Mouse (Mus musculus): Measurements from ENCODE around the gene Uck1. TPM values are rescaled to one million over a fixed set of nuclear protein-coding genes. Genes with fewer than 3 reads are reported as not detected.

The Uck1 gene
- polyA plus RNA-seq, 1 experiment, result 65.4 TPM

DNA sequence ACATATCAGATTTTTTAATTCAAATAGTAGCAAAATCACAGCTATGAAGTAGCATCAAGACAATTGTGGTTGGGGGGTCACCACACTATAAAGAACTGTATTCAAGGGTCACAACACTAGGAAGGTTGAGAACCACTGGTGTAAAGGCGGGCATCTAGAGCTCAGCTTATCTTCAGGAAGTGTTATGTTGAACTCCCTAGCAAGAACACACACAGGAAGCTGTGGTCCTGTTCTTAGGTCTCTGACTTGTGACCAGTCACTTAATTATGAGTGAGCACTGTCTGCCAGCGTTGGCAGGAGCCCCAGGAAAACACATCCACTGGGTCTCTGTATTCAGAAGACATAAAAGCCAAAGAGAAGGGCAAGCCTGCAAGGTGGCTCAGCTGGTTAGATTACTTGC is 22.3 kb upstream of the Uck1 start:
- no peak for DNase-seq
- 54% methylated on average over 2 of the region's 2 CpGs for WGBS
- TF ChIP-seq CTCF (IDR thresholded peaks at IDR 0.05; ENCODE audit: insufficient read depth, low read length), result no peak
- TF ChIP-seq POLR2A (IDR thresholded peaks at IDR 0.05; ENCODE audit: borderline replicate concordance, extremely low read depth, low read depth, low read length), result no peak
- H3K4me3 ChIP-seq (replicated peaks; ENCODE audit: extremely low read depth, low read depth, low read length), result no peak overlapping the region
- H3K4me1 ChIP-seq (ENCODE audit: control insufficient read depth, insufficient read depth, low read length), result peaks cover 6% of the 10 kb centered on the region

DNA sequence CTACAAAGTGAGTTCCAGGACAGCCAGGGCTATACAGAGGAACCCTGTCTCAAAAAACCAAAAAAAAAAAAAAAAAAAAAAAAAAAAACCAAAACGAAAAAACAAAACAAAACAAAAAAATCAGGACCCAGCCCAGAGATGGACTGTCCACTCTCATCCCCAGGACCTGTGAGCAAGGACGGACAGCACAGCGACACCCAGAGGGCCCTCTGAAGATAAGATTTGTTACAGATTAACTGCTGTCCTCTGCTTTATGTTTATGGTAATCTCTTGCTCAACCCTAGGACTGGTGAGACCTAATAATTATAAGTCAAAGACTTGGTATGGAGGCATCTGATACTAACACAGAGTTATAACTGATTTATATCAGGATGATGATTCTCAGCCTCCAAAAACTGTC is 15.9 kb upstream of the Uck1 start:
- no peak overlapping the region for H3K4me3 ChIP-seq (replicated peaks; ENCODE audit: extremely low read depth, low read depth, low read length)
- H3K4me1 ChIP-seq (ENCODE audit: control insufficient read depth, insufficient read depth, low read length), result no peaks in the 10 kb centered on the region
- 77% methylated on average over 3 of the region's 3 CpGs for WGBS
- no peak for DNase-seq
- TF ChIP-seq CTCF (IDR thresholded peaks at IDR 0.05; ENCODE audit: insufficient read depth, low read length) (no peak), POLR2A (IDR thresholded peaks at IDR 0.05; ENCODE audit: borderline replicate concordance, extremely low read depth, low read depth, low read length) (no peak)

DNA sequence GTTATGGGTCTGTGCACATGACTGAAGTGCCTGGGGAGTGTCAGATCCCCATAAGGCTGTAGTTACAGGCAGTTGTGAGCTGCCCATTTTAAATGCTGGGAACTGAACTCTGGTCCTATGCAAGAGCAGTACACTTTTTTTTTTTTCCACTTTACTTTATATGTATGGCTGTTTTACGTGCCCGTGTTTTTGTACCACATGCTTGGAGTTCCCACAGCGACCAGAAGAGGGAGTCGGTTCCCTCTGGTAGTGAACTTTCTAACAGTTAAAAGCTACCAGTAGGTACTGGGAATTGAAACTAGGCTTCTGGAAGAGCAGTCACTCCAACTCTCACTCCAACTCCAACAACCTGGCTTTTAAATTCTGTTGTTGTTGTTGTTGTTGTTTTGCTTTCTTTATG is 676 bp upstream of the Uck1 start:
- 30% methylated on average over 4 of the region's 4 CpGs for WGBS
- DNase-seq, result no peak
- TF ChIP-seq CTCF (IDR thresholded peaks at IDR 0.05; ENCODE audit: insufficient read depth, low read length) (peak; percentile 34; the same call in 1 of the 2 replicates), POLR2A (IDR thresholded peaks at IDR 0.05; ENCODE audit: borderline replicate concordance, extremely low read depth, low read depth, low read length) (no peak)
- H3K4me1 ChIP-seq (ENCODE audit: control insufficient read depth, insufficient read depth, low read length), result no peaks in the 10 kb centered on the region; the same call in 1 of the 2 replicates
- H3K4me3 ChIP-seq (replicated peaks; ENCODE audit: extremely low read depth, low read depth, low read length), result no peak overlapping the region

DNA sequence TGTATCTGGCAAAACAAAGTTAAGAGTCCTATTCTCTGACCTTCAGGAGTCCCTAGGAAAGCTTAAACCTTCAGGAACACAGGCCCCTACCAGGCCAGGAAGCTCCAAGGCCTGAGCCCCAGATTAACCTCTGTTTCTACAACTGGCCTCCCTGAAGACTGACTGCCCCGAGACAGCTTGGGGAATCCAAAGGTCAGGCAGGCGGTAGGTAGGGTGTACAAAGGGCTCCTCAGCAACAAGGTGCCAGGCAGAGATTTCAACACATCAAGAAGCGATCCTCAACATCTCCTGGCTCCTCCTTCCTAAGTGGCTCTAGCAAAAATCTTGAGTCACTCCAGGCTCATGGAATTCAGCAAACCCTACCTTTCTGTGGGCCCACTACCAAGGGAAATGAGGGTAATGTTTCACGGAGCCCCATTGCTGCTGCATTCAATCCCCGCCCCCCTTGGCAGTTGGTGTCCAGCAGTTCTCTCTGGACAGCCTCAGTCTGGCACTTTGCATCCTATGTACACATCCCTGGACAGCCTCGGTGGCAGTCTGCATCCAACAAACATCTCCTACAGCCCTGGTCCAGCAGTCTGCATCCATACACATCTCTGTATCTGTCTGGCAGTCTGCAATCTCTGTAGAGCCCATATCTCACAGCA is 949 bp downstream of the Uck1 start:
- Histone ChIP-seq H3K4me3 (replicated peaks; ENCODE audit: extremely low read depth, low read depth, low read length) (peak overlapping the region; percentile 51), H3K4me1 (ENCODE audit: control insufficient read depth, insufficient read depth, low read length) (no peaks in the 10 kb centered on the region; the same call in 1 of the 2 replicates)
- TF ChIP-seq CTCF (IDR thresholded peaks at IDR 0.05; ENCODE audit: insufficient read depth, low read length) (no peak), POLR2A (IDR thresholded peaks at IDR 0.05; ENCODE audit: borderline replicate concordance, extremely low read depth, low read depth, low read length) (no peak)
- 42% methylated on average over 6 of the region's 6 CpGs for WGBS
- no peak for DNase-seq

DNA sequence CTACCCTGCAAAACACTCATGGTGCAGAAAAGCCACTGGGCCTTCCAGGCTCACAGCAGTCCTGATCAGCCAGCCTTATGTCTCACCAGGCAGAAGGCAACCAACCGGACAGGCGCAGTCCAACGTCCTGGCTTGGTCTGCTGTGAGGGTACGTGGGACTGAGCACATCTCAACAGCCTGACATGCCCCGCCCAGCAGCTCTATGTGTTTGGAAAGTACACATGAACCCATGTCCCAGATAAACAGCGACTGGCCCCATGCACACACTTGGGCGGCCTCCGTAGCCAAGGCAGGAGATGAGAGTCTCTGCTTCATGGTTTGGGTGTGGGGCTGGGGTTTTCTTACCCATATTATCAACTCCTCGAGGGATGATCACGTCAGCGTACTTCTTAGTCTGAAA is 3.7 kb downstream of the Uck1 start:
- Histone ChIP-seq H3K4me3 (replicated peaks; ENCODE audit: extremely low read depth, low read depth, low read length) (no peak overlapping the region), H3K4me1 (ENCODE audit: control insufficient read depth, insufficient read depth, low read length) (no peaks in the 10 kb centered on the region; the same call in 1 of the 2 replicates)
- no peak for TF ChIP-seq CTCF (IDR thresholded peaks at IDR 0.05; ENCODE audit: insufficient read depth, low read length)
- TF ChIP-seq POLR2A (IDR thresholded peaks at IDR 0.05; ENCODE audit: borderline replicate concordance, extremely low read depth, low read depth, low read length), result no peak
- 87% methylated on average over 11 of the region's 11 CpGs for WGBS
- no peak for DNase-seq

DNA sequence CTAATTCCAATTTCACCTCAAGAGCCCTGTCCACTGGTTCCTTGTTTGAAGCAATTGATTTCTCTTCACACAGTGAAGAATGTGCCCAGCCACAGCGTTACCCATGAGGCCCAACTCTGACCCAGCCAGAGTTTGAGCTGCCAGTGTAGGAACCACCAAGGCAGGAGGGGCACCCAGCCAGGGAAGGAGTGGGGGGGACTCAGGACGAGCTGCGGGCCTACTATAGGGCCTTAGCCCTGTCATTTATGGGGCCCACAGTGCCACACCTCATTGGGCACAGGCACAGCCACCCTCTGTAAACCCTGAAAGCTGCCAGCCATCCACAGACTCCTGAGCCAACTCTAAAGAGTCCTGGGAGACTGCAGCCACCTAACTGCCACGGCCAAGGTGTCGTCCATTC is 5.4 kb downstream of the Uck1 start:
- 75% methylated on average over 5 of the region's 5 CpGs for WGBS
- TF ChIP-seq POLR2A (IDR thresholded peaks at IDR 0.05; ENCODE audit: borderline replicate concordance, extremely low read depth, low read depth, low read length) (no peak), CTCF (IDR thresholded peaks at IDR 0.05; ENCODE audit: insufficient read depth, low read length) (no peak)
- Histone ChIP-seq H3K4me1 (ENCODE audit: control insufficient read depth, insufficient read depth, low read length) (no peaks in the 10 kb centered on the region; the same call in 1 of the 2 replicates), H3K4me3 (replicated peaks; ENCODE audit: extremely low read depth, low read depth, low read length) (no peak overlapping the region)
- no peak for DNase-seq

DNA sequence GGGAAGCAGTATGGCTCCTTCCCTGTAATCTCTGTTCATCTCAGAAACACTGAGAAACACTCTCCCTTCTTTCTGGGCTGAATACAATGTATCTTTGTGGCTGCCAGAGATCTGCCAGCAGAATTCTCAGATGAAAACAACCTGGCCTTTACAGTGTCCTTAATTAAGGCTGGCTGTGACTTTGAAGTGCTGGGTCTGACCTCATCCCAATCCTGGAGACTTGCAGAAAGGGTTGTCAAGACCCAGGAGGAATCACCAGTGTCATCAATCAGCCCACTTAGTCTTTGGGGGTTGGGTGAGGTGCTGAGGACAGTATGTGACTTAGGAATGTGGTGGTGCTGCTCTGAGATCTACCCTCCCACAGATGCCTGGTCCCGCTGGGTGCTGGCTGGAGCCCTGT is 6.6 kb downstream of the Uck1 start:
- no peaks in the 10 kb centered on the region for H3K4me1 ChIP-seq (ENCODE audit: control insufficient read depth, insufficient read depth, low read length)
- no peak for DNase-seq
- no peak overlapping the region for H3K4me3 ChIP-seq (replicated peaks; ENCODE audit: extremely low read depth, low read depth, low read length)
- WGBS, result 70% methylated on average over 1 of the region's 1 CpGs
- no peak for TF ChIP-seq CTCF (IDR thresholded peaks at IDR 0.05; ENCODE audit: insufficient read depth, low read length)
- TF ChIP-seq POLR2A (IDR thresholded peaks at IDR 0.05; ENCODE audit: borderline replicate concordance, extremely low read depth, low read depth, low read length), result no peak

DNA sequence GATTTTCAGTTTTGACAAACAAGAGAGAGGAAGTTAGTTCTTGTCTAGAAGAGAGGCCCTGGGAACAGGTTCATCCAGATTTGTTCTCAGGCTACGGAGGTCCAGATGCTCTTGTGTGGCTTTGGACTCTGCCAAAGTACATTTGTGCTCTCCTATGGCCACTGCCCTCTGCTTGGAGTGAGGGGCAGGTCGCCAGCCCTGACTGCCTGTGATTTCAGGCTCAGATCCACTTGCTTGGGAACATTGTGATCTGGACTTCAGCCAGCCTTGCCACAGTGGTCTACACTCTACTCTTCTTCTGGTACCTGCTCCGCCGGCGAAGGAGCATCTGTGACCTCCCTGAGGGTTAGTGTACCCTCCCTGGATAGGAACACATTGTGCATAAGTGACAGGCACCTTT is 7.3 kb downstream of the Uck1 start:
- Histone ChIP-seq H3K4me3 (replicated peaks; ENCODE audit: extremely low read depth, low read depth, low read length) (no peak overlapping the region), H3K4me1 (ENCODE audit: control insufficient read depth, insufficient read depth, low read length) (no peaks in the 10 kb centered on the region; the same call in 1 of the 2 replicates)
- WGBS, result 69% methylated on average over 5 of the region's 5 CpGs
- no peak for DNase-seq
- TF ChIP-seq POLR2A (IDR thresholded peaks at IDR 0.05; ENCODE audit: borderline replicate concordance, extremely low read depth, low read depth, low read length) (no peak), CTCF (IDR thresholded peaks at IDR 0.05; ENCODE audit: insufficient read depth, low read length) (no peak)

DNA sequence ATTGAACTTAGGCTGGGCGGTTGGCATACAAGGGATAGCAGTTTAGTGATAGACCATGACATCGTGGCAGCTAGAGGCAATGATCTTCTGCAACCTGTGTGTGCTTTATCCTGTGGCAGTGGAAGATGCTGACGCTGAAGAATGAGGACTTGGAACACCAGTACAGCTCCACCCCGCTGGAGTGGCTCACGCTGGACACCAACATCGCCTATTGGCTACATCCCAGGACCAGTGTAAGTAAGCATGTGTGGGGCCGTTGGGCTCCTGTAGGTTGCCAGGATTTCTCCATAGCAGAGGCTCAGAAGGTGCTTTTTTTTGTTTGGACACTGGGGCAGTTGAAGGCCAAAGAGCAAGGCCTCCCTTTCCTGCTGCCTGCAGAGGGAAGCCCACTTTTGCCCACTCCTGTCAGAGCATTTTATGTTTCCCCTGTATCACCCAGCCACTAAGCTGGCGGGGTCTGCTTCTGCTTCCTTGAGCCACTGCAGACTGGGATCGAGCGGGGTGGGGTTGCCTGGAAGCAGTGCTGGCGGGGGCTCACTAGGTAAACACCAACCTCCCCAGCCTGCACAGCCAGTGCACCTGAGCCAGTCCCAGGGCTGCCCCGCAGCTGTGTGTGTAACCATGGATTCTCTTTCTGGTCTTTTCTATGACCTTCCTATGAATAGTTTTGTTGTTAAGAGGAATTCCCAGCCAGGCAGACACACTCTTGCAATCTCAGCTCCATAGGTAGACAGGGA is 8.0 kb downstream of the Uck1 start:
- Histone ChIP-seq H3K4me1 (ENCODE audit: control insufficient read depth, insufficient read depth, low read length) (peaks cover 4% of the 10 kb centered on the region), H3K4me3 (replicated peaks; ENCODE audit: extremely low read depth, low read depth, low read length) (no peak overlapping the region)
- WGBS, result 63% methylated on average over 12 of the region's 12 CpGs
- no peak for DNase-seq
- no peak for TF ChIP-seq CTCF (IDR thresholded peaks at IDR 0.05; ENCODE audit: insufficient read depth, low read length)
- TF ChIP-seq POLR2A (IDR thresholded peaks at IDR 0.05; ENCODE audit: borderline replicate concordance, extremely low read depth, low read depth, low read length), result no peak
